Mouse (Mus musculus) kidney, embryonic 16.5 days (tissue): ENCODE data around the gene Prps1l3. TPM values are rescaled to one million over a fixed set of nuclear protein-coding genes. Genes with fewer than 3 reads are reported as not detected.
"Not testable (repeated sequence)": the region's sequence is repeated elsewhere in the genome, so short reads cannot be mapped to it uniquely, and the experiment has no call there.

Experiments used
- ATAC-seq: fragments of 200-750 bp; cut with Nextera tagmentation; 2 replicates; pipeline ENCODE4 v1.8.0; 2017; ENCODE audit warnings: moderate TSS enrichment; ENCODE audit not compliant: low FRiP score, low TSS enrichment
- H3K27ac ChIP-seq: fragments of 300-500 bp; sonication (generic); 2 replicates; pipeline ENCODE4 v1.5.1; 2014; ENCODE audit warnings: low read length
- H3K27me3 ChIP-seq: fragments of 300-500 bp; sonication (generic); 2 replicates; pipeline ENCODE4 v1.6.1; 2014; ENCODE audit warnings: low read length, control low read depth, mixed read lengths; ENCODE audit not compliant: insufficient read depth
- H3K36me3 ChIP-seq: fragments of 300-500 bp; sonication (generic); 2 replicates; pipeline ENCODE4 v1.6.1; 2014; ENCODE audit warnings: low read length, control low read depth, mixed read lengths; ENCODE audit not compliant: insufficient read depth
- H3K4me1 ChIP-seq: fragments of 300-500 bp; sonication (generic); 2 replicates; pipeline ENCODE4 v1.6.1; 2014; ENCODE audit warnings: low read length, control low read depth, mixed read lengths; ENCODE audit not compliant: insufficient read depth
- H3K4me2 ChIP-seq: fragments of 300-500 bp; sonication (generic); replicated peaks from 2 replicates; pipeline ENCODE4 v1.6.1; 2014; ENCODE audit warnings: low read depth, low read length
- H3K4me3 ChIP-seq: fragments of 300-500 bp; sonication (generic); 2 replicates; pipeline ENCODE4 v1.5.1; 2014; ENCODE audit warnings: mild to moderate bottlenecking, low read length
- H3K9ac ChIP-seq: fragments of 300-500 bp; sonication (generic); replicated peaks from 2 replicates; pipeline ENCODE4 v1.6.1; 2014; ENCODE audit warnings: low read length
- H3K9me3 ChIP-seq: fragments of 300-500 bp; sonication (generic); 2 replicates; pipeline ENCODE4 v1.6.1; 2016; ENCODE audit warnings: low read length, control low read depth
- WGBS: fragments of 180-500 bp; shearing (Covaris S2); extraction: QIAGEN DNeasy Blood & Tissue Kit; methylation state at CpG from one replicate; pipeline ENCODE4 v1.1.7; 2014; 5-methylcytosine and 5-hydroxymethylcytosine counted together
- polyA plus RNA-seq: library from polyadenylated mRNA; unstranded; fragments of >200 nt; fragmentation: Nextera tagmentation; extraction: Ambion mirVana; gene quantifications from 2 replicates; pipeline ENCODE4 v1.2.1, GENCODE M21; 2015

Prps1l3 gene
- polyA plus RNA-seq, 1 experiment from 2014 or later: 86.3 TPM

DNA sequence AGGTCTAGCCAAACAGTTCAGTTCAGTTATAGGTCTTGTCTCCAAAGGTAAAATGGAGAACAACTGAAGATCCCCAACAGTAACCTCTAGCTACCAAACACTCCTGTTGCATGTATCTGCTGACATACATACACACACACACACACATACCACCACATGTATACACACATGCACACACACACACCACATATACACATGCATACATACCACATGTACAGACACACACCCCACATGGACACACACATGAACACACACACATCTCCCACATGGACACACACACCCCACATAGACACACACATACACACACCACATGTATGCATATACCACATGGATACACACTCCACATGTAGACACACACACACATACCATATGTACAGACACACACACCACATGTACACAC, 31.9 kb upstream of the Prps1l3 start:
- Histone ChIP-seq H3K4me1 (0 out of 2 replicates have a peak, but pooled peaks cover 5% of the 10 kb centered on the region), H3K36me3 (no peaks in the 10 kb centered on the region), H3K27ac (no peak overlapping the region), H3K27me3 (peaks cover 7% of the 10 kb centered on the region), H3K4me2 (no peak overlapping the region), H3K4me3 (no peak overlapping the region), H3K9me3 (no peaks in the 10 kb centered on the region), H3K9ac (no peak overlapping the region)
- no peak for ATAC-seq

DNA sequence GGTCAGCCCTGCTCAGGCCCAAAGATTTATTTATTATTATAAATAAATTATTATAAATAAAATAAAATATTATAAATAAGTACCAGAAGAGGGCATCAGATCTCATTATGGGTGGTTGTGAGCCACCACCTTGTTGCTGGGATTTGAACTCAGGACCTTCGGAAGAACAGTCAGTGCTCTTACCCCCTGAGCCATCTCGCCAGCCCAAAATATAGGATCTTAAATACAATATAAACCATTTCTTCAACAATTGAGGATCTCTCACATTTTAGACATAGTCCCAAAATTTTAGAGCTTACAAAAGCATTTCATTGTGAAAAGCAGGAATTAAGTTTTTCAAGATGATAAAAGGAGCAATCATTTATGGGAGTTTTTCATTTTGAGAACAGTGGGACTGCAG, 30.8 kb upstream of the Prps1l3 start:
- Histone ChIP-seq H3K9ac (no peak overlapping the region), H3K36me3 (no peaks in the 10 kb centered on the region), H3K4me3 (no peak overlapping the region), H3K9me3 (no peaks in the 10 kb centered on the region), H3K27me3 (peaks cover 3% of the 10 kb centered on the region), H3K4me2 (no peak overlapping the region), H3K27ac (no peak overlapping the region), H3K4me1 (0 out of 2 replicates have a peak, but pooled peaks cover 5% of the 10 kb centered on the region)
- WGBS: 97% methylated on average over 2 of the region's 2 CpGs
- ATAC-seq: no peak

DNA sequence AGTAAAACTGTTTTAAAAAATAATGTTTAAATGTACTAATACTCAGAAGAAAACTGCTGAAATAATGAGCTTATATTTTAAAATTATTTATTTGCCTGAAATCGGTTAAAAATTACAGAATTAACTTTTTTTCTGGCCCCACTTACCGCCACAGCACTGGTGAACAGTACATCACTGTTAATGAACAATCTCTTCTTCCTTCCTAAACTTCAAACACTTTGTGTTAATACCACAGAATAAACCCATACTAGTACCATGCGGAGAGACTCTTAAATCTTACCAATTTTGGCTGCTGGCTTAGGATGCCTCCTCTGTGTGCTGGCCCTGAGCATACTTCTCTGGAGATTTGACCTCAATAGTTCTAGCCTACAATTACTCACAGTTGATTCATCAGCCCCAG, 28.3 kb upstream of the Prps1l3 start:
- Histone ChIP-seq H3K9me3 (no peaks in the 10 kb centered on the region), H3K27ac (no peak overlapping the region), H3K9ac (no peak overlapping the region), H3K4me3 (no peak overlapping the region), H3K27me3 (no peaks in the 10 kb centered on the region), H3K36me3 (no peaks in the 10 kb centered on the region), H3K4me2 (no peak overlapping the region), H3K4me1 (no peaks in the 10 kb centered on the region)
- ATAC-seq: no peak
- WGBS: 90% methylated on average over 3 of the region's 3 CpGs

DNA sequence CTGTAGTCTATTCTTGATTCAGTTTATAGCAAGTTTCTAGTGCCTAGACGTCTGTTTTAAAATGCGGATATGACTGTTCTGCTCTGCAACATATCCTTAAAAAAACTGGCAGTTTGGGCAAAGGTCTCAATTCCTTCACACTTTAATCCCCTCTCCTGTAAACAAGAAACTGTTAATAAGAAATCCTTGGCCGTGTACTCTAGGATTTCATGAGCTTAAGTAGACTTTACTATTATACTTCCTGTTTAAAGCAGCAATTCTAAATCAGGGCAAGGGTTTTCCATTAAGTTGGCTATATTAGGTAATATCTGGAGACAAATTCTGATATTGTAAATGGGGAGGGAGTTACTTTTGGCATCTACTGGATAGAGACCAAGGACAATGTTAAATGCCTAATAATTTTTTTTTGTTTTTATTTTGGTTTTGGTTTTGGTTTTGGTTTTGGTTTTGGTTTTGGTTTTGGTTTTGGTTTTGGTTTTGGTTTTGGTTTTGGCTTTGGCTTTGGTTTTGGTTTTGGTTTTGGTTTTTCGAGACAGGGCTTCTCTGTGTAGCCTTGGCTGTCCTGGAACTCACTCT, 25.8 kb upstream of the Prps1l3 start:
- Histone ChIP-seq H3K36me3 (no peaks in the 10 kb centered on the region), H3K27ac (no peak overlapping the region)

DNA sequence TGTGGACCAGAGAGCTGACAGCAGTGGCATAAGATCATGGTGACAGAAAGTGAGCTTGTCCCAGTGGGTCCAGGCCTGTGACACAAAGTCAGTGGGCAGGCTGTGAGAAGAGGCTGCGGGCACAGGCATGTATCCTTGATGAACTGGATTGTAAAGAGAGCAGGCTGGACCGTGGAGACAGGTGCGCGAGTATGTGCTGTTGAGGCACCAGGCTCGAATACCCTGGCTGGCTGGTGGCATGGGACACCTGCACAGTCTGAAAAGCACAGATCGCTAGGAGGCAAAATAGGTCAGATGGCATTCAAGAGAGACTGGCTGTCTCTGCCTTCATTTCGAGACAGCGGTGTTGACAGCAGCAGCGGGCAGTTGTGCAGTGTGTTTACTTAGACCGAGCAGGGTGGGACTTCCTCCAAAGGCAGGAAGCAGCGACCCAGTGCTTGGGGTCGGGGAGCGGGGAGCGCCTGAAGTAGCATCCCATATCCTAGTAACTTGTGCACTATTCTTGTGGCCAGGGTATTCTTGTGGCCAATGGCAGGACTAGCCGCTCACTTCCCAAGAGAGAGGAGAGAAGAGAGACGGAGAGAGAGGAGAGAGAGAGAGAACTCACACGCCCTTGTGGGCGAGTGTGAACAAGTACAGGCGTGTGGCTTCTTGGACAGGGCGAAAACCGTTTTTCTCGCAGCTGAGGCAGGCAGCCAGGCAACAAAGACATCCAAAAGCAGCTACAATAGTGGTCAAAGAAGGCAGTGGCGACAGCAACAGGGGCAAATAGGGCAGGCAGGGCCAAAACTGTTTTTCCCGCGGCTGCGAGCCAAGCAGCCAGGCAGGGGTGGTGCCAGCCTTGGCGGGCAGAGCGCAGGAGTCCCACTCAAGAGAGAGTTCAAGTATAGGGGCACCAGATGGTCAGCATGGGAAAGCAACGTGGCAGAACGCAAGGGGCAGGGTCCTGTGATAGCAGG, 18.6 kb upstream of the Prps1l3 start:
- no peaks in the 10 kb centered on the region for H3K36me3 ChIP-seq
- no peaks in the 10 kb centered on the region for H3K9me3 ChIP-seq
- H3K4me2 ChIP-seq: peak overlapping the region; percentile 93
- ATAC-seq: peak; percentile 89
- no peaks in the 10 kb centered on the region for H3K27me3 ChIP-seq
- H3K4me3 ChIP-seq: peak overlapping the region; percentile 61
- H3K27ac ChIP-seq: no peak overlapping the region
- H3K9ac ChIP-seq: peak overlapping the region; percentile 74
- 0 out of 2 replicates have a peak, but pooled peaks cover 10% of the 10 kb centered on the region for H3K4me1 ChIP-seq
- 9% methylated on average over 30 of the region's 30 CpGs for WGBS

More for the DNA sequence above, 25.8 kb upstream of the Prps1l3 start:
- no peaks in the 10 kb centered on the region for H3K27me3 ChIP-seq
- no peaks in the 10 kb centered on the region for H3K4me1 ChIP-seq
- WGBS: 65% methylated on average over 4 of the region's 4 CpGs
- no peaks in the 10 kb centered on the region for H3K9me3 ChIP-seq
- no peak overlapping the region for H3K4me2 ChIP-seq
- H3K9ac ChIP-seq: no peak overlapping the region
- no peak for ATAC-seq
- H3K4me3 ChIP-seq: no peak overlapping the region

DNA sequence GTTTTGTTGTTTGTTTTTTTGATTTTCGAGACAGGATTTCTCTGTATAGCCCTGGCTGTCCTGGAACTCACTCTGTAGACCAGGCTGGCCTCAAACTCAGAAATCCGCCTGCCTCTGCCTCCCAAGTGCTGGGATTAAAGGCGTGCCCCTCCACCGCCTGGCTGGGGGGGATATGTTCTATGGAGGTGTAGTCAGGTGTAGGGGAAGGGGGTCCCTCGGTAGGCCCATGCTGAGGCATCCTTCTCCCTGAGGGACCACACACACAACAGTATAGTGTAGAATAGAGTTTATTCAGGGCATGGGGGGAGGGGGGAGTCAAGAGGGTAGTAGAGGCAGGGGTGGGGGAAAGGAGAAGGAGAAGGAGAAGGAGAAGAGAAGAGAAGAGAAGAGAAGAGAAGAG, 17.7 kb upstream of the Prps1l3 start:
- not testable (repeated sequence) for H3K4me2 ChIP-seq, H3K4me3 ChIP-seq, H3K9me3 ChIP-seq, H3K4me1 ChIP-seq, H3K27ac ChIP-seq, H3K27me3 ChIP-seq, H3K36me3 ChIP-seq, H3K9ac ChIP-seq
- WGBS: 76% methylated on average over 5 of the region's 5 CpGs
- peak; percentile 46; the same call in 1 of the 2 replicates for ATAC-seq

DNA sequence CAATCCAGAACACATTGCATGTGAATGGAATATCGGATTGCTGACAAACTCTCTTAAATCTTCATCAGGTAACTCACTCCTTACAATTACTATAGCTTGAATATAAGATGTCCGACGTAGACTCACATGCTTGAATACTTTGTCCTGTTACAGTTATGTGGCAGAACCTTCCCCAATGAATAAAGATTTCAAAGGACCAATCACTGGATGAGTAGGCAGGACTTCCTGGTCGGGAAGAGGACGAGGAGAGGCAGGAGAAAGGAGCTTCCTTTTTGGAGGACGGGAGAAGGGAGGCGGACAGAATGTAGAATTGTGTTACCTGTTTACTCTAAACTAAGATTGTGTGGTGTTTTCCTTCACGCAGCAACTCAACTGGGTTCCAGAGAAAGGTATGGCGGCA, 3.8 kb upstream of the Prps1l3 start:
- Histone ChIP-seq H3K9ac (no peak overlapping the region), H3K27me3 (no peaks in the 10 kb centered on the region), H3K27ac (no peak overlapping the region), H3K36me3 (no peaks in the 10 kb centered on the region), H3K4me1 (0 out of 2 replicates have a peak, but pooled peaks cover 6% of the 10 kb centered on the region), H3K4me3 (no peak overlapping the region), H3K9me3 (no peaks in the 10 kb centered on the region), H3K4me2 (no peak overlapping the region)
- ATAC-seq: no peak
- 91% methylated on average over 9 of the region's 9 CpGs for WGBS

DNA sequence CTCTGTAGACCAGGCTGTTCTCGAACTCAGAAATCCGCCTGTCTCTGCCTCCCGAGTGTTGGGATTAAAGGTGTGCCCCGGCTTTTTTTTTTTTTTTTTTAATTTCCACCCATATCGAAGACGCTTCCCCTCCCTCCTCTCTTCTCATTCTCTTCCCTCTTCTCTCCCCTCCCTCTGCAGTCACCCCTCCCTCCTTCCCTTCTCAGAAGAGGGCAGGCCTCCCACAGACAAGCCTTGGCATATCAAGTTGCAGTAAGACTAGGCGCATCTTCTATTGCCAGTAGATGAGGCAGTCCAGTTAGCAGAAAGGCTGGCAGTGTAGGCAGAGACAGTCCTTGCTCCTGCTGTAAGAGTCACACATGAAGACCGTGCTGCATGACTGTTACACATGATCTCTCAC, 2.4 kb upstream of the Prps1l3 start:
- Histone ChIP-seq H3K9me3 (no peaks in the 10 kb centered on the region), H3K36me3 (no peaks in the 10 kb centered on the region), H3K4me2 (no peak overlapping the region), H3K4me3 (no peak overlapping the region), H3K27ac (no peak overlapping the region), H3K4me1 (0 out of 2 replicates have a peak, but pooled peaks cover 8% of the 10 kb centered on the region), H3K27me3 (no peaks in the 10 kb centered on the region), H3K9ac (no peak overlapping the region)
- WGBS: 38% methylated on average over 3 of the region's 8 CpGs
- ATAC-seq: no peak

DNA sequence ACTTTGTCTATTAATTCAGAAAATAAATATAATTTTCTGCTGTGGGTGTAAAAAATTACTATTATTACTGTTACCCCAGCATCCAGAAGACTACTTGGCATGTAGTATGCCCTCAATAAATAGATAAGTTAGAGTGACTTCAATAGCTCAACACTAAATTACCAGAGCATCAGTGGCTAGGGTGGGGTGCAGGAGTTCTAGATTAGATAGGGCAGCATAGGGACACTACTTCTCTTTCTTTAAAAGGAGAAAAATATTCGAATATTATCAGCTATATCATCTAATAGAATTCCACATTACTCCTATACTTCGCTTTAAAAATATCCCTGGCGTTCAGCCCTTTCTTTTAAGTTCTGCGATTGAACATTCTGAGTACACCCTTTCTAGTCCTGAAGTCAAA, 509 bp upstream of the Prps1l3 start:
- Histone ChIP-seq H3K36me3 (no peaks in the 10 kb centered on the region), H3K4me3 (peak overlapping the region; percentile 79), H3K4me1 (0 out of 2 replicates have a peak, but pooled peaks cover 8% of the 10 kb centered on the region), H3K27me3 (no peaks in the 10 kb centered on the region), H3K9me3 (no peaks in the 10 kb centered on the region), H3K9ac (peak overlapping the region; percentile 66), H3K4me2 (peak overlapping the region; percentile 65), H3K27ac (peak overlapping the region; percentile 86)
- WGBS: 20% methylated on average over 4 of the region's 4 CpGs
- ATAC-seq: no peak
